Mouse (Mus musculus) cerebellum, adult 9-10 months (tissue): ENCODE results near the gene Rab3ip.

Source experiments
- DNase-seq: peaks from one replicate; pipeline ENCODE4 v3.0.0; 2022

Rab3ip gene

DNA sequence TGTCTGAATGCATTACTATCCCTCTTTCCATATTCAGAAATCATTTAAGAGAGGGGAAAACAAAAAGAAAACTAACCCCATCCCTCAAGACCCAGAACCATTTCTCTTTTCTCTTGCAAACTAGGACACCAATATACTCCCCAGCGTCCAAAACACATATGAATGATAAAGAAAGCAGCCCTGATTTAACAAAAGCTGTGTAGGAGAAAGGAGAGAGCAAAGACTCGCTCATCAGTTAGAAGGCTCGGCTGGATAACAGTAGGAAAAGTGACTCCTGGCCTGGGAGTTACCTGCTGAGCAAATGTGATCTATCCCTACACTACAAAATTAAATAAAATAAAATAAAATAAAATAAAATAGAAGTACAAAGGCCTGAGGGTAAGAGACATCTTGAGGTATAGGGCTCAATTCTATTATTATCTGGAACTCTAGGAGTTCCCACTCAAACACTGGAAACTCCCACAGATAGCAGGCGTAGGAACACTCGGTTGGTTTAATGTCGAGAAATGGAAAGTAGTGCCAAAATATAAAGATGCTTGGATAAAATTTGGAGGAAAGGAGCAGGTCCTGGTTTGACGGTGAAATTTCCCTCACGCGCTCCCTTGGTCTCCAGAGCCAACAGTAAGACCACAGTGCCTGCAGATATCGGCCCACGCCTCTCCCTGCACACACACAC is 6.1 kb upstream of the Rab3ip start:
- DNase-seq = no peak

DNA sequence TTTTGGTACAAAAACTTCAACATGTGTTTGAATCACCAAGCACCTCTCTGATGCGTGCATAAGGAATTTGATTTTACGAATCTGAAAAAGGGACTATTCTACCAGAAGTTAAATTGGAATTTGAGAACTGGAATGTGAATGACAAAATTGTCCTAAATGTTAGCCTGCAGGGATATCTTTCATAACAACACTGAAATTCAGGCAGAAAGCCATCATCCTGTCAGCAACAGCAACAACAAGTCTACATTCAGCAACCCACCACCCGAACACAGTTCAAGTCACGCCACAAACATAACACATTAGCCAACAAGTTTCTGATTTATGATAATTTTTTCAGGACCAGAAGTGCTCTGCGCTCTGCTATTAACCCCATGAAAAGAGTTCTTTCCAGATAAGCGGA is 4.6 kb upstream of the Rab3ip start:
- no peak for DNase-seq

DNA sequence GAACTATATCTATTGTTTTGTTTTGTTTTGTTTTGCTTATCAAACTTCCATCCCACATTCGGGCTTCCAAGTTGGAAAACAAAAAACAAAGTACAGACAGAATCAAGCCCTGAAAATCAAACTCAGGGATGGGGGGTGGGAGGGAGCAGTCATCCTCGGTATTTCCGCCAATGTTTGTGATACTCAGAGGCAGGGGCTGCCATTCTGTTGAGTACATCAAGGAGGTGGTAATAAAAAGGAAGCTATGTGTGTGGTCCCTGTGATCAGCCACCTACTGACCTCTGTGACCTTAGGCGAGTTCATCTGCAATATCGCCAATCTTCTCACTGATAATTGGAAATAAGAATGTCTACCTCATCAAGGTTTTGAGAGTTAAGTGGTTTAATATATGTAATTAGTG is 317 bp upstream of the Rab3ip start:
- peak; percentile 49 for DNase-seq

DNA sequence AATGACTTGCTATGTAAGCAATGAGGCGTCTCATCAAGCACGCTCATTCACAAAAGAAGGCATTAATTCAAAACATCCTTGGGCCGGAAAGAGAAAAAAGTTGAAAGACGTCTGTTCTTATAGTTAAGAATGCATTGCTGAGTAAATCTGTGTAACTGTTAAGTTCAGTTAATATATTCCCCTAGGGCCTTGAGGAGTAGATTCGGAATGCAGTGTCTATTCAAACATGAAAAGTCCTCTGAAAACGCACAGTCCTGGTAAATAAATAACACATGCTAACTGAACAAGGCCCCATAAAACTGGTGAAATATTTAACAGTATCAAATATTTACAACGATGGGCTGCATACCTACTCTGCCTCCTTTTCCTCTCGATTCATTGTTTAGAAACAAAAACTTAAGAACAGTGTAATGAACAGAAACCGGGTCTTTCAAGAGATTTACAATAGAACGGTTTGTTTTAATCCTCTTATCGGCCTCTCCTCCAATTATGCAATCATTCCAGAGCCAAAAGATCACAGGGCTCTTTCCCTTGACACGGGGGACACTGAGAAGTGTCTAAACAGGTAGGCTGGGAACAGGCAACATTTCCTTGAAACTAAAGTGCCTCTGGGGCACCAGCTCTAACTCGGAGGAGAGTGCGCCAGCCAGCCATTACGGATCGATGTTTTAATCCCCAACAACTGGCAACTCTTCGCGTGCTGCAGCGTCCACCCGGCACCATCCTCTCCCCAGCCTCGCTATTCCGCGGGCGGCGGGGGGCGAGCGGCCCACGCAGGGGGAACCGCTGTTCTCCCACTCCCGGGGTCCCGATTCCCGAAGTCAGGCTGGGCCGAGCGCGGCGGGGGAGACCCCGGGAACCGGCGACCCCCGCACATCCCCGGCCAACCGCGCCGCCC is 1.2 kb downstream of the Rab3ip start:
- peak; percentile 56 for DNase-seq

DNA sequence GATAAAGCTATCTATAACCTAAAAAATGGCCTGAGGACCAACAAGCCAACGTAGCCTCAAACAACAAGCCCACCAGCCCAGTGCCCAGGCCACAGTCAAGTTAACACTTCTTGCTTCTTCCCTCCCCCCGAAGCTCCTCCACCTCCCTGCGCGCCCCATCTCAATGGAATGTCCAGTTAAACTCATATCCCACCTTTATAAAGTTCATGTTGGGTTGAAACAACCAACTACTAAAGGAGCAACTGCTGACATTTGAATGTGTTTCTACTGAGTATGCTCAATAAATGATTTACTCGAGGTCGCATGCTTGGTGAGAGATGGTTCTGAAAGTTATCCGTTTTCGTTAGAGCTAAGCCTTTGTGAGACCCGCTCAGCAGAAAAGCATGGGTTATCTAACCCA is 2.2 kb downstream of the Rab3ip start:
- DNase-seq = no peak

DNA sequence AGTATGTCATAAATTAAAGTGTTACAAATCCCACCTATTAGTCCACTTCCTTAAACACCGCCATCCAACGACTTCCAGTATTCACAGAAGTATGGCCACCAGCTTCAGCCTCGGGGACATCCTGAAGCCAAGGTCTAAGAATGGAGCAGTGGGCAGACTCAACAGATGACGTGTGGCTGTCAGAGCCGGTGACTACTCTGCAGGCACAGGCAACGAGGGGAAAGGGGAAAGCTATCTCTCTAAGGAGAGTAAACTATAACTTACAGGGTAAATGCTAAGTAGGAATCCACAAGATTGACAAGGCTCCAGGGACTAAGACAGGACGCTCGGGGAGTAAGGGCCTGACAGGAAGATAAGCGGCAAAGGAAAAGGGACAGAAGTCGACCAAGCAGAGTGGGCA is 5.6 kb downstream of the Rab3ip start:
- DNase-seq = no peak

DNA sequence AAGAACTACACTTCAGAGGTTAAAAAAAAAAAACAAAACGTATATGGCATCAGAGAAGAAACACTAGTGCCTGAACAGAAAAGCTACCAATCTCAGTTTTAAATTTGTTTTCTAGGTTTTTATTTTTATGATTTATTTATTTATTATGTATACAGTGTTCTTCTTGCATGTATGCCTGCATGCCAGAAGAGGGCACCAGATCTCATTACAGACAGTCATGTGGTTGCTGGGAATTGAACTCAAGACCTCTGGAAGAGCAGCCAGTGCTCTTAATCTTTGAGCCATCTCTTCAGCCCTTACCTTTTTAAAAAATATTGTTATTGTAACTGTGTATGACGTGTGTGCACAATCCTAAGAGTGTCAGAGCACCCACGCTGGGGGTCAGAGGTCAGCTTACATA is 6.4 kb downstream of the Rab3ip start:
- DNase-seq = no peak

DNA sequence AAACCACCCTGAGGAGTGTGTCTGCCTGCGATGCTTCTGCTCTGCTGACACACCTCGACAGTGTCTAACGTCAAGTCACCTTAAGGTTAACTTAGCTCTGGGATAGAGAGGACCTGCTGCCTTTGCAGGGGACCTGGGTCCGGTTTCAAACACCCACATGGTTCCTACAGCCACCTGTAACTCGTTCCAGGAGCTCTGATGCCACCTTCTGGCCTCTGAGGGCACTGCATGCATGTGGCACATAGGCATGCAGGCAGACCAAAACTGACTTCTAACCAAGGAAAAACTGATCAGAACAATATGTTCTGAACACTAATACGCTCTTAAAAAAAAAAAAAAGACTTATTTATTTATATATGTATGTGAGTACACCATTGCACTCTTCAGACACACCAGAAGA is 7.5 kb downstream of the Rab3ip start:
- DNase-seq = no peak

DNA sequence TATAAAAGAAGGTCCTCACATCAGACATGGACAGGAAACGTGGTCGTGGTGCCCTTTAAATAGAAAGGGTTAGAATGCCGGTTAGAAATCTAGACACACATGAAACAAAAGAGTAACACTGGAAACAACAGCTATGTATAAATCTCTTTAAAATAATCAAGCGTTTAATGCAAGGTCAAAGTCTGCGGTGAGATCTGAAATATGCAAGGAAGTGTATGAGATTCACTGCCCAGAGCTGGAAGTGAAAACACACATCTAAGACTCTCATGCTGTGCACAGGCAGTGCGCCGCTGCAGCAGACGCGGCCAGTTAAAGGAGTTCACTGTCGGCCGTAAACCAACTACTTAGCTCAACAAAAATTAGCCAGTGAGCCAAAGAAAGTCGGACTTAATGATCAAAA is 15.5 kb downstream of the Rab3ip start:
- DNase-seq = no peak

DNA sequence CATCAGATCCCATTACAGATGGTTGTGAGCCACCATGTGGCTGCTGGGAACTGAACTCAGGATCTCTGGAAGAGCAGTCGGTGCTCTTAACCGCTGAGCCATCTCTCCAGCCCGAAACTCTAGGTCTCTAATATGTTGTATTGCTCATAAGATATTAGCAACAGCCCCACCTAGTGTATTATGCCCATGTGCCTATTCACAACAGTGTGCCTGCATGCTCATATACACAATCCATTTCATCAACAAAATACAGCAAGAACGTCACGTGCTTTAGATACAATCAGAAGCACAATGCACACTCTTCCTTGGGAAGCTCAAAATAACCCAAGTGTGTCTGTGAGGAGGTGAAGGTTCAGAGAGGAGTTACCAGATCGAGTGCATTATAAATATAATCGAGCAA is 16.8 kb downstream of the Rab3ip start:
- DNase-seq = no peak

DNA sequence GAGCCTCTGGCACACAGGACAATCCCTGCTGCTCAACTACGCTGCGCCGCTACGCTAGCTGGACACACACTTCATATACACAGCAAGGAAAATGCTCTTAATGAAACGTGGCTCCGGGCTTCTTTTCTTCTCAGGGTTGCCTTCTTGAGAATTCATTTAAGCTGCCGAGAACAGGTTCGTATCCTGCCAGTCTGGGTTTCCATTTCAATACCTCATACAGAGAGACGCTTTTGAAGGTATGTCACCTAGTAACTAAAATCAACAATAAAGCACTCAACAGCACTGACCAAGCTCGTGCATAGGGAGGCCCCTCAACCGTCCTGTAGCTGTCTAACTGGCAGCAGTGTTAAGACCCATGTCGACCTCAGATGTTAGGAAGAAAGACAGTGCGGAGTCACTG is 18.2 kb downstream of the Rab3ip start:
- DNase-seq = no peak

DNA sequence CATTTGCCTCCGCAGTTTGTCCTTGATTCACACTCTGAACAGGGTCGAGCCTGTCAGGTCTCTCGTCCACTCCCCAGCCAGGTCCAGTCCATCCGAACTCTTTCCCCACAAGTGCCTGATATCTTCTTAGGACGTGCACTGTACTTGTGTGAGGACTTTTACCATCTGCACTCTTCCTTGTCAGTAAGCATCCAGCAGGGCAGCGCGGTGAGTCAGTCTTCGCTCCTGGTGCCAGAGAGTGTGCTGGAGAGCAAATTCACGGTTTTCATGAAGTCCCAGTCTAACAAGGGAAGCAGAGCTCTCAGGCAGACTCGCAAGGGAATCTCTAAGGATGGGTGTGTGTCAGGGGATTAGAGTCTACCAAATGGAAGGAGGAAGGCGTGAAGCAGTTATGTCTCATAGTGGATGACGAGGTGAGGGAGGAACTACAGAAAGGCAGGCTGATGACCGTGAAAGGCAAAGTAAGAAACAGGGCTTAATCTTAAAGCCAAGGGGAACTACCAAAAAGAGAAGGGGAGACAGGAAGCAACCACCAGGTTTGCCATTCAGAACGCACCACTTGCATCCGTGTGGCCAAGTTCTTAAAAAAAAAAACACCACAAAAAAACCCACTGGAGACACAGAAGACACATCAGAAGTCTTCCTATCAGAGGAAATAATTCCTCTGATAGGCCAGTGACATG is 18.9 kb downstream of the Rab3ip start:
- DNase-seq = no peak

DNA sequence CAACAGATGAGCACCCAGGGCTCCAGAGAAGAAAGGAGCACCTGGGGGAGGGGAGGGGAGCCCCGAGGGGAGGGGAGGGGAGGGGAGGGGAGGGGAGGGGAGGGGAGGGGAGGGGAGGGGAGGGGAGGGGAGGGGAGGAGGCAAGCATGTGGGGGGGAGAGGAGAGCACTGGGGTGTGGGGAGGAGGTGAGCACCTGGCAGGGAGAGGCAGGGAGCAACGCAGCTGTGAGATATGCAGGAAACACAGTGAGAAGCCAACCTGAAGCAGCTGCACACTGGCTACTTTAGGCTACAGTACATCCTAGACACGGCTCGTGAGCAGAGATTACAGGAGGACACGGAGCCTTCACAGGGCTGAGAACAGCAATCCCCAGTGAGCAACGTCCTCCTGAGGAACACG is 19.6 kb downstream of the Rab3ip start:
- DNase-seq = no peak

DNA sequence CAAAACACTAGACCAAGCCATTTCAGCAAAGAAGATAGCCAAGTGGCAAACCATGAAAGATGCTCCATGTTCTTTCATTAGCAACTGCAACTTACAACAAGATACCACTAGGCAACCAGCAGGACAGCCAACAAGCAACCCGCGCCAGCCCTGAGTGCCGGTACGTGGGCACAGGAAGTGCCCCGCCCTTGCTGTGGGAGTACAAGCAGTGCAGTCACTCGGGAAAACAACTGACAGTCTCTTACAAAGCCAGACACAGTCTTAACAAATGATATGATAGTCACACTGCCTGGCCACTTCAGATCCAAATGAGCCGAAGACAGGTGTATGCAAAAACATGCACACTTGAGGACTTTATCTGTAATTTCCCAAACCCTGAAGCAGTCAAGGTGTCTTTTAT is 20.1 kb downstream of the Rab3ip start:
- DNase-seq = no peak

DNA sequence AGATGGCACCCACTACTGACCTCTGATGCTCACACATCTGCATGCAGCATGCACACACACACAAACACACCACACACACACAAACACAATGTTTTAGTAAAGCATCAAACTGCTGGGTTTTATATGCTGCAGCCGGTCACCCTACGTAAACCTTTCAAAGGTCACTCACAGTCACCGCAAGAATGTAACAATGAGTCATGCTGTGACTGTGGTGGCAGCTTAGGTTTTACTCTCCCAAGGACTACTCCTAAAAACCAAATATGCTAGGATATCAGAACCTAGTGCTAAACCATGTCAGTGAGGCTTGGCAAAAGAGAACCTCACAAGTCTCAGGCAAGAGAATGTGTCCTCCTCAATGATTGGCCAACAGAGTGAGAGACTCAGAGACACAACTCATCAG is 21.7 kb downstream of the Rab3ip start:
- no peak for DNase-seq

DNA sequence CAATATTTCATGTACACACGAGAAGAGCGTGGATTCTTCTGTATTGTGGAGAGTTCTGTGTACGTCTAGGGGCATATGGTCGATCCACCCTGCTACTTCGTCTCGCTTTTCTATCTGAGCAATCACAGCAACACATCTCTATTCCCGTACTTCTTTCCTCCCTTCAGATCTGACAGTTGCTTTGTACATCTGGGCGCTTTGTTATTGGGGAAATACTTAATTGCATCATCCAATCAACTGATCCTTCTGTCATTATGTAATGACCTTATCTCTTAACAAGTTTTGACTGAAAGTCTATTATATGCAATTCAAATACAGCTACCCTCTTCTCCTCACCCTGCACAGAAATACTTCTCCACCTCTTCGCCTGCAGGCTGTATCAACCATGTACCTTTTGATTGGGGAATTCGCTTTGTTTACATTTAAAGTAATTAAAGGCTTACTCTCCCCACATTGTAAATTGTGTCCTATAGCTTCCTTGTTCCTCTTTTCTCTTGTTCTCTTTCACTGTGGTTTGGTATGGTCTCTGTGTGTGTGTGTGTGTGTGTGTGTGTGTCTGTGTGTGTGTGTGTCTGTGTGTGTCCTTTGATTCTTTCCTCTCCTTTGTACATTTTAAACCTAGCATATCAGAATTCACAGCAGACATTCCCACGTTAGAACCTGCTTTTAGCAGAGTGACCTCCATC is 24.0 kb downstream of the Rab3ip start:
- DNase-seq = no peak

DNA sequence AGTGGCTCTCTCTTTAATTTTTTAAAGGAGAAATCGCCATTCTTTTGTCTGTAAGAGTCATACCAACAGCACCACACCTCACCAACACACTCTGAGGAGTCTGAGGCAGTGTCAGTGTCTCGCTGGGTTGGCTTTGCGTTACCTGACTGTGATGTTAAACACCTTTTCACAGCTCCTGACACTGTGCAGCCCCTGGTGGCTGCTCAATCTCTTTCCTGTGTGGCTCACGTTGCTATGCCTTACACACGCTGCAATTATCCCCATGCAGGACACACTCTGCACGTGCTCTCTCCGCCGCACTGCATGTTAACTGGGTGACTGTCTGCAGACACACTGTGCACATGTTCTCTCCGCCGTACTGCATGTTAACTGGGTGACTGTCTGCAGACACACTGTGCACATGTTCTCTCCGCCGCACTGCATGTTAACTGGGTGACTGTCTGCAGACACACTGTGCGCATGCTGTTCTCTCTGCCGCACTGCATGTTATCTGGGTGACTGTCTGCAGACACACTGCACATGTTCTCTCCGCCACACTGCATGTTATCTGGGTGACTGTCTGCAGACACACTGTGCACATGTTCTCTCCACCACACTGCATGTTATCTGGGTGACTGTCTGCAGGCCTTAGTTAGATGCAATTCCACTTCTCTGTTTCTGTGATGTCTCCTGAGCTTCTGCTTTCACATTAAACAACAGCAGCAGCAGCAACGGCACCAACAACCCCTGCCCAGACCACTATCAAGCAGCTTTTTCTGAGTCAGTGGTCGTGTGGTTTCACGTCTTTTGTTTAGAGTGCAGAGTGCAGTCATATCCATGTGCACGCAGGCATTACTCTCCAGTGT is 26.7 kb downstream of the Rab3ip start:
- no peak for DNase-seq

DNA sequence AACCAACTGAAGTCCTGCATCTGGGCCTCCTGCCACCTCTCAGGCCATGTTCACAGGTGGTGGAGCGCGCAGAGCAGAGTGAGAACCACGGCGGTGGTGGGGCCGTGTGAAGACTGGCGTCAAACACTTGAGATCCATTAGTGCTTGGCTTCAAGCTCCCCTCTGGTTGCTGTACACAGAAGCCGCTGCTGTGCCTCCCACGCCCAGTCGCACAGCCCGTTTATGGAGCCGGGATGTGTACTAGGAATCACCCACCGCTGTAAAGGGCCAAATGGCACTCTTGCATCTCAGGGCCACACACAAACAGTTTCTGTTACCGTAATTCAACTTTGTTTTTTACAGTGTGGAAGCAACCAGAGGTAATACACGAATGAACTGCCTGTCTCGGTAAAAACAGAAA is 28.4 kb downstream of the Rab3ip start:
- no peak for DNase-seq

DNA sequence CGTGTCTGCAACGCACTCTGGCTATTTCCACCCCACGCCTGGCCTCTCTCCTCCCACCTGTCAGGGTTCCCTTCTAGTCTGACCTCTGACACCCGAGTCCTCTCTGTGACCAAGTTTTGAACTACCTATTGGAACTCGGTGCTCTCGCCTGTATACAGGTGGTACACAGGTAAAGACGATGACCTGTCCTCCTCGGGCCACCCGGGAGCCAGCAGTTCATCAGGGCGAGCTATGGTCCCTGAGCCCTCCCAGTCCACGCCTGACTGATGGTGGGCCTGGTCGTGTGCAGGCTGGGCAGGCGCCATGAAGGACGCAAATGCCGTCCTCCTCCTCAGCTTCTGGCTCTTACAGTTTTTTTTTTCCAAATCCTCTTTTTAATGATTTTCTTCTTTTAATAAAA is 29.2 kb downstream of the Rab3ip start:
- no peak for DNase-seq

DNA sequence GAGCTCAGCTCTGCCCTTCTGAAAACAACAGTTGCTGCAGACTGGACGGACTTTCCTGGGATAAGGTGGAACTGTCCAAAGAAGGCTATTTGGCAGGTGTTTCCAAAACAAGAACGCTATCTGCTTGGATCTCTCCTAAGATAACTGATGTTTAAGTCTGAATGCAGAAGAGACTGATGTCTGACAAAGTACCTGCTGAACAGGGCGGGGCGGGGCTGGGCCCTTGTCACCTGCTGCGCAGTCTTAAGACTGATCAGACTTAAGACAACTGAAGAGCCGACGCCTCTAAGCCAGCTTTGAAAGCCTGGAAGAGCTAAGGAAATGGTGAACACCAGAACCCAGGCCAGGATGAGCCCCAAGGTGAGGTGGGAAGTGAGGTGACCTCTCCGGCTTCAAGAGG is 29.9 kb downstream of the Rab3ip start:
- DNase-seq = no peak

DNA sequence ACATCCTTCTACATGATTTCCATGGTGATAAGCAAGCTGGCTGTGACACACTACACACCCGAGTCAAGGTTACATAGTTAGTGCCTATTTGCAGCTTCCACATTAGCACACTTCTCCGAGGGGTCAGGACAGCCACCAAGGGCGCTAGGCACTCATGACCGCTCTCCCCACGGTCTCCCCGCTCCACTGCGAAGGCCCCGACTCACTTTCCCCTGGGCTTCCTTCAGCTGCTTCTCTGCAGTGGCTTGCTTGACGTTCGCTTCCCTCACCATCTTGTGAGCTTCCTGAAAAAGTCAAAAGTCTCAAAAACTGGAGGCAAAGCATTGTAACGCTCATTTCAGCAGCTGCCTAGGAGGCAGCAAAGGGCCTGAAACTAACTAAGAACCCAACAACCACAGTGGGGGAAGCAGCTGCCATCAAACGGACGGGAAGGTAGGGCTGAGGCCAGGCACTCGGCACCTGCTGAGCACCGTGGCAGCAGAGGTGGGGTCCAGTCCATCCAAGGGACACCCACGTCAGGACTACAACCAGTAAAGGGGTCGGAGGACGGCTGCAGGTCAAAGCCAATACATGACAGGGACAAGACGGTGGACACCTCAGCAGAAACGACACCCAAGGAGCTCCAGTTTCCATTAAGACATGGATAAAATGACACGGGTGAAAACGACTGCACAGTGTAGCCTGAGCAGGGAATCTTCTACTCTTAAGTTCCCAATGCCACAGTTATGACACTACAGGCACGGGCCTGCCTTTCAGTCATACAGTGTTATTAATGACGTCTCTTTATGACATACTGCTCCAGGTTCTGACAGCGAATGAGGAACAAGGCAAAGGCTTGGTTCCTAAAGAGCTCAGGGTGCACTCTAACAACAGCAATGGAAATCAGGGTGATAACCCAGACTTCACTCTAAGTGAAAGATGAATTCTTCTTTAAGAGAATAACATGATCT is 30.9 kb downstream of the Rab3ip start:
- no peak for DNase-seq
